Mouse (Mus musculus): ENCODE results near the gene Tmem114.

The Tmem114 gene

GRCm38 (mm10) chr16:8424971-8425330, at the start of gene Tmem114:
TSS of gene Tmem114 (minus strand) at chr16:8425136.
- DNase-seq (ENCODE audit: low read depth, low spot score): no peak

- DNase-seq (ENCODE audit: low read depth, low spot score): peak; percentile 94
Measured at GRCm38 (mm10) chr16:8470603-8471481, 45.9 kb upstream of the Tmem114 start, which contains the start of gene Mettl22. TSS of gene Mettl22 (plus strand) at chr16:8470788.

GRCm38 (mm10) chr16:8470132-8470531, 45.2 kb upstream of the Tmem114 start:
- DNase-seq (ENCODE audit: low read depth, low spot score): no peak

- DNase-seq (ENCODE audit: low read depth, low spot score): peak; percentile 79
Measured at GRCm38 (mm10) chr16:8459098-8459497, 34.2 kb upstream of the Tmem114 start.

DNA sequence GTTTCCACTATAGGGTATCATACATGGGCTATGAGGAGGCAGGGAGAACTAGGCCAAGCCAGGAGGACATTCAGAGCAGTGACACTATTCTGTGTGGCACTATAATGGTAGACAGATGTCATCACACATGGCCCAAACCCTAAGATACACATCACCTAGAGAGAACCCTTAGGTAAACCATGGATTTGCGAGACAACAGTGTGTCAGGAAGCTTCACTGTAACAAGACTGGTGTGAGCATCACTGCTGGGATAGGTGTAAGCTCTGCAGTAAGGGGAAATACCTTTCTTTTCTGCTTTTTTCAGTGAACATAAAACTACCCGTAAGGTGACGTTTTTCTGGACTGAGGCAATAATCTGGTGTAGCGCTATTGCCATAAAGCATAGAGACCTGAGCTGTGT, 33.5 kb upstream of the Tmem114 start:
- no peak for DNase-seq (ENCODE audit: low read depth, low spot score)

GRCm38 (mm10) chr16:8455221-8455620, 30.3 kb upstream of the Tmem114 start:
- no peak for DNase-seq (ENCODE audit: low read depth, low spot score)

DNA sequence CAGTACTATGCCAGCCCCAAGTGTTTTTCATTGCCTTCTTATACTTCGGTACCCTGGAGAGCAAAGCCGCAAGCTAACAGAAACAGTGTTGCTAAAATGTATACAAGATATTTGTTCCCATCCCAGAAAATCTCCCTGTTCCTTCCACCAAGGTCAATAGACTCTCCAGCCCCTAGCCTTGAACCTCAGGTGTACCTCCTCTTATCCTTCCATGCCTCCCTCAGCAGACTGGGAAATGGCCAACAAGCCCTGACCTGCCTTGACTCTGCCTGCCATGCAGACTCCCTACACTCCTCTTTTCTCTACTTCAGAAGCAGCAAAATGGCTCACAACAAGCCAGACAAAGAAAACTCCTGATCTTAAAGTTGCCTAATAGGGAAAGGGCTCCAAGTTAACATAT, 28.4 kb upstream of the Tmem114 start:
- DNase-seq (ENCODE audit: low read depth, low spot score): no peak

DNA sequence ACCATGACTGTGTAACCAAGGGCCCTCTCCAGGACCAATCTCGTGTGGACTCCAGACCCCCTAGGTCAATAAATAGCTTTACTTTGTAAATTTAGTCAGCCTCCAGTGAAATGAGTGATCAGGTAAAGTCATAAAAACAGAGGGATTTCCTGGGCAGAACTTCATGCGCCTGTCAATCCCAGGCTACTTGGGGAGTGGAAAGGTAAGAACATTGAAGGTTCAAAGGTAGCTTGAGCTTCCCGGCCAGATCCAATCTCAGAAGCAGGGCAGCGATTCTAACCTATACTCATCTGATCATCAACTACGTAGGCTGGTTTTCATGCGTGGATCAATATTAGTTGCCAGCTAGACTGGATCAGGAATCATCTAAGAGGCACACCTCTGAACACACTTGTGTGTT, 21.3 kb upstream of the Tmem114 start:
- DNase-seq (ENCODE audit: low read depth, low spot score): no peak

GRCm38 (mm10) chr16:8444911-8445310, 20.0 kb upstream of the Tmem114 start:
- no peak for DNase-seq (ENCODE audit: low read depth, low spot score)

- no peak for DNase-seq (ENCODE audit: low read depth, low spot score)
Measured at GRCm38 (mm10) chr16:8432616-8433015, 7.7 kb upstream of the Tmem114 start.

- DNase-seq (ENCODE audit: low read depth, low spot score): no peak
Measured at GRCm38 (mm10) chr16:8429531-8429930, 4.6 kb upstream of the Tmem114 start.

DNA sequence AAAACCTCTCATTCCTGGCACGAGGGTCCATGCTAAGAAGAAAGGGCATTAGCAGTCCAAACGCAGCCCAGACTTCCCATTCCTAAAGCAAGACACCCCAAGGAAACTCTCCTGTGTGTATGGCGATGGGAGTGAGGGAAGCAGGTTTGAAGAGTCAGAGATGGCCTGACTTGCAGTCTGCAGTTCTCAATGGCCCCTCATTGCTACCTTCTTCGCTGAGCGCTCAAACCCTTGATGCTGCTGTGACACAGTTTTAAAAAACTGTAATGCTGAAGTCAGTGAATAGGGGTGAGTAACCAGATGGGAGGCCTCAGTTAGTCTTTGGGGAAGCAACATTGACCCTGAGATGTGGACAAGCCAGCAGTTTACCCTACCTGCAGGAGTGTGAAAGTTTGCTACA, 800 bp upstream of the Tmem114 start:
- DNase-seq (ENCODE audit: low read depth, low spot score): no peak

DNA sequence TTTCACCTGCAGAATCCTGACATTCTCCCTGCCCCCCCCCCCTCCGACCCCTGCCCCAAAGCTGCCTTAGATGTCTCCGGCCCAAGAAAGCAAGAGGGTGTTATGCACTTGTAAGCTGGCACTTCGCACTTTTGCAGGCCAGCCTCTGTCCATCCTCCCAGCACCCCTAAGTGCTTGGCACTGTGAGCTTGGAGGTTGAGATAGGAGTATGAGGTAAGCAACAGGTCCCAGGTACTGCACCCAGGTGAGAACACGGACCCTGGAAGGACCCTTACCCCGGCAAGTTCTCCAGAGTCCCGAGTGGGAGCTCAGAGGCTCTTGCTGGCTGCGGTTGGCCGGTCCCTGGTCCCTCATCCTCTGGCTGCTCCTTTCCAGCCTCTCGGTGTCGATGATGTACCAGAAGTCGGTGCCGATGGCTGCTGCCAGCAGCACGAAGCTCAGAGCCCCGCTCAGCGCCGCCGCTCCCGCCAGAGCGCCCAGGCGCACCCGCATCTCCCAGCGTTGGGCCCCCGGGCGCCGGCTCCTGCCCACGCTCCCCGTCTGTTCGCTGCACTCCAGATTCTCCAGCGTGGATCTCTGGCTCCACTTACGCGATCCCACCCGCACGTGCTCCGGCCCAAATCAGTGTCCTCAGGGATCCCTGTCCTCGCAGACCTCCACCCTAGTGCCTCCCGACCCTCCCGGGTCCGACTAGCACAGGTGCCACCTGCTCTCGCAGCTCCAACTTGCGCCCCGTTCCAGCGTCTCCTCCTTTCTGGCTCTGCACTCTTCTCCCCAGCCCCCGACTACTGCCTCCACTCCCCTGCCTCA, 570 bp downstream of the Tmem114 start:
- no peak for DNase-seq (ENCODE audit: low read depth, low spot score)

DNA sequence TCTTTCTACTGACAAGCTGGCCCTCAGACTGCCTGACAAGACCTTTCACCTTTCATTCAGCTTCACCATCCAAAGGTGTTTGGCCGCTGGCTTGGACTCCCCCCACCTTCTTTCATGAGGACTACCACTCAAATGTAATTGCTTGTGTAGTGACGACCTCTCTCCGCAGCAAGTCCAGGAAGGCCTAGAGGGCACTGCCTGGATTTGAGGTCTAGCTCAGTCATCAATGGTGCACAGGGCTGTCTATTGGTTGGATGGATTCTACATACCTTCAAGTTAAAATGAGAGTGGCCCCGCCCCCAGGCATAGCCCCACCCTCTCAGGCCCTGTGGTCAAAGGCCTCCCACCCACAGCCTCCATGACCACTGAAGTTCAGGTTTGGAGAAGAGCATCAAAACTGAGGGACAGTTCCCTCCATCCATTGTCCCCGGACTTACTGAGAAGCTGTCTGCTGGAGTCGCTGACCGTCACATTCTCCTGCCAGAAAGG, 1.3 kb downstream of the Tmem114 start:
- no peak for DNase-seq (ENCODE audit: low read depth, low spot score)

DNA sequence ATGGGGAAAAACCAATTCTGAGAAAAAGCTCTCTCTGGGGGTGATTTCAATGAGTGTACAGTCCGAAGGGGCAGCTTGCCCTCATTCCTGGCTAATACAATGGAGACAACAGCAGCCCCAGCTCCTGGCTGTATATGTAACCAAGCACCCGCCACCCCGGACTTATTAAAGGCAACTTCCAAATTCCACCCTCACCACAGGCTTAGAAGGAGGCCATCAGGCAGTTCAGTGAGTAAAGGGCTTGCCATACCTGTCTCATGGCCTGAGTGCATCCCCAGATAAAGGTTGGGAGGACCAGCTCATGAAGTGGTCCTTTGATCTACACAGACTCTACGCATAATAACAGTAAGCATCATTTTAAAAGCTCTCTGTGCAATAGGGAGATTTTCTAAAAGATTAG, 4.1 kb downstream of the Tmem114 start:
- no peak for DNase-seq (ENCODE audit: low read depth, low spot score)

DNA sequence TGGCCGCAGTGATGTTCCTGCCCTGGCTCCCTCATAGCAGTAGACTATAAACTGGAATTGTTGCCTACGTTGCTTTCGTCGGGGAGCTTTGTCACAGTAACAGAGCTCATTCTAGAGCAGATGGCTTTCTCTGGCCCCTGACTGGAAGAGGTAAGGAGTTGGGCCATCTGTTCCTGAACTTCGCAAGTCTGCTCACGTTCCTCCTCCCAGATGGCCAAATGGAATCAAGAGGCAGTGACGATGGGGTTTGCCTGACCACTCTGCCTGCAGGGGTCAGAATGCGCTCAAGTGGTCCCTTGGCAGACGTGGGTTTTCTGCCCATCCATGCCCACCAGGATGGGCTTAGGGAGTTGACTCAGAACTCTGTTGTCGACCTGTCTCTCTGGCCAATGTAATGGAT, 4.6 kb downstream of the Tmem114 start:
- DNase-seq (ENCODE audit: low read depth, low spot score): no peak

DNA sequence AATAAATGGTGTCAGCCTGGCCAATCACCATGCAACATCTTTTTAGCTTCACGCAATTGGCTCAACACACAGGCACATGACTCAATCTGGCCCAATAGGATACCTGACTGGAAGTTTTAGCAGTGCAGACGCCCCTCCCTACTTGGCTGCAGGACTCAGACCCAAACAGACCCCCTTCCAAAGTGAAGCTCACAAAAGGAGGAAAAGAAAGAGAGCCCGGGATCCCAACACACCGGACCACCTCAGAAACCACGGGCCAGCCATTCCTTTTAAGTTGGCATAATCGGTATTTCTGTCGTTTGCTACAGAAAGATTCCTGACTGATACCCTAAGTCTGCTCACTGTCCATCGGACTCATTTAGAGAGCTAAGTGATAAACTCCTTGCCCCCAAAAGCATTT, 5.3 kb downstream of the Tmem114 start:
- DNase-seq (ENCODE audit: low read depth, low spot score): no peak

DNA sequence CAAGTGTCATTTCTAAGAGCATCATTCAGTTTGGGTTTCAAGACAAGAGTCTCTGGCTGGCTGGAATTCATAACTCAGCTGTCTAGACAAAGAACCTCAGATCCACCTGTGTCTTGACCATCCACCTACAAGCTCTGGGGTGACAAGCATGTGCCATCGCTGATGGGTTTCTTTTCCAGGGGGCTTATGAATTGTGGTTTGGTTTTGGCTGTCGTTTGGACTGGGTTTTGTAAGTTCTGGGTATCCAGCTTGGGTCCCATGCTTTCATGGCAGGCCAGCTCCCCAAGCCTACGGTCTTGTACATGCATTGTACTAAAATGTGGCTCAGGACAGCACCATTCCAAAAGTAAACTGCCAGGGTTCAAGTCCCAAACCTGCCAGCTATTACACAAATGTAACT, 6.8 kb downstream of the Tmem114 start:
- DNase-seq (ENCODE audit: low read depth, low spot score): no peak

- no peak for DNase-seq (ENCODE audit: low read depth, low spot score)
Measured at GRCm38 (mm10) chr16:8417011-8417720, 7.8 kb downstream of the Tmem114 start.

DNA sequence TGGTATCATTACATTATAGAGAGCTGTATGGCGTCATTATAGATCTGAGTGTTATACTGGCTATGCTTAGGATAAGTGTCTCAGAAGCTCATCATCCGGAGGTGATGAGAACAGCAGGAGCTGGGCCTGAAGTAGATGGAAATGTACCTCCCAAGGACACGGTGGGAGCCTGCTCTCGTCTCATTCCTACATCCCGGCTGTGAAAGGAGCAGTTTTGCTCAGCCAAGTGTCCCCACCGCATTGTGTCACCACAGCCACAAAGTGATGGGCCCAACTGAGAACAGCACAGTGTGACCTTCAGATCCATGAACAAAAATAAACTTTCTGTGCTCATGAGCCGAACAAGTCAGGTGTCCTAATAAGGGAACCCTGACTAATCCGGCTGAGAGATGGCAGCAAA, 8.9 kb downstream of the Tmem114 start:
- DNase-seq (ENCODE audit: low read depth, low spot score): no peak

DNA sequence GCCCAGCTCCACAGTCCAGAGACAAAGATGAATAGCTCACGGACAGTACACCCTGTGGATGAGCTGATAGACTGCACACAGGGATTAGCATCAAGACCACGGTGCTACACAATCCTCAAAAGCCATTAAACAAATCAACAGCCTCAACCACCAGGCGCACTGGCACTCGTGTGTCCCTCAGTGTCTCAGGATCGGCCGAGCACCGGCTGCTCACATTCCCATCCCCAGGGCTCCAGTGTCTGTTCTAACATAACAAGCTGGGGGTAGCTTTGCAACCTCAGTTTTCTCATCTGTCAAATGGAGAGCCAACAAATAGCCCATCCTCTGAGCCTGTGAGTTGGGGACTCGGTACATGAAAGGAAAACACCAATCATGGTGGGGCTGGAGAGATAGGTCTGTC, 11.5 kb downstream of the Tmem114 start:
- DNase-seq (ENCODE audit: low read depth, low spot score): no peak

DNA sequence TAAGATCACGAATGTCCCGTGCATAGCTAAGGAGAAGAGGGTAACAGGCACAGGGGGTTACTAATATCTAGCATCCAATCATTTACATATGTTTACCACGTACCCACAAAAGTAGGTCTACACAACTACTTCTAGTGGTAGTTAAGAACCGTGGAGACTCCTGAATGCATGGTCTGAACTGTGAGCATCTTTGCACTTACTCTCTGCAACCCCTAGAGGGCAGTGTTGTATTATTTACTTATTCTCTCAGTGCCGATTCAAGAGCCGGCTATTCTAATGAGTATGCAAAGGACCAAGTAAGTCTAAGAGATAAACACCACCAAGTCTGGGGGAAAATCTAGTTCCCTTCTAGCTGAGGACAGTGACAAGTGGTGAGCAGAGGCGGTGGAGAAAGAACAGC, 12.7 kb downstream of the Tmem114 start:
- peak; percentile 82 for DNase-seq (ENCODE audit: low read depth, low spot score)
